Mouse (Mus musculus): Measurements from ENCODE around the gene Prl3d3.
"Not testable (repeated sequence)": the region's sequence is repeated elsewhere in the genome, so short reads cannot be mapped to it uniquely, and the experiment has no call there.

Prl3d3 gene

GRCm38 (mm10) chr13:27156490-27156889 lies at the start of gene Prl3d3:
Gene Prl3d3, plus strand, starts transcription at chr13:27156790.
- not testable (repeated sequence) for H3K9me3 ChIP-seq (ENCODE audit: low read length); H3K27me3 ChIP-seq (ENCODE audit: insufficient read depth, low read length); H3K4me3 ChIP-seq (replicated peaks; ENCODE audit: low read length); H3K4me1 ChIP-seq (replicated peaks; ENCODE audit: low read depth, low read length); H3K36me3 ChIP-seq (ENCODE audit: insufficient read depth, low read length)

- not testable (repeated sequence) for H3K36me3 ChIP-seq (ENCODE audit: insufficient read depth, low read length); H3K4me3 ChIP-seq (replicated peaks; ENCODE audit: low read length); H3K4me1 ChIP-seq (replicated peaks; ENCODE audit: low read depth, low read length); H3K27me3 ChIP-seq (ENCODE audit: insufficient read depth, low read length); H3K9me3 ChIP-seq (ENCODE audit: low read length)
Observed at GRCm38 (mm10) chr13:27121398-27121797, 35.2 kb upstream of the Prl3d3 start, which contains the start of gene Prl3d2. Gene Prl3d2, plus strand, starts transcription at chr13:27121698.

GRCm38 (mm10) chr13:27148264-27148663 lies 8.3 kb upstream of the Prl3d3 start:
- H3K4me3 ChIP-seq (replicated peaks; ENCODE audit: low read length): no peak overlapping the region
- TF ChIP-seq CTCF (conservative IDR thresholded peaks at IDR 0.05; ENCODE audit: low read length) (no peak), NANOG (IDR thresholded peaks at IDR 0.05; ENCODE audit: borderline replicate concordance, low read length) (no peak), POU5F1 (IDR thresholded peaks at IDR 0.05; ENCODE audit: borderline replicate concordance, low read length) (no peak)

GRCm38 (mm10) chr13:27196359-27196758 lies 39.8 kb downstream of the Prl3d3 start, which contains the start of gene Prl3c1:
Gene Prl3c1, plus strand, starts transcription at chr13:27196659.
- H3K36me3 ChIP-seq (ENCODE audit: insufficient read depth, low read length): no peaks in the 10 kb centered on the region

More at GRCm38 (mm10) chr13:27148264-27148663, 8.3 kb upstream of the Prl3d3 start:
- H3K36me3 ChIP-seq (ENCODE audit: insufficient read depth, low read length): no peaks in the 10 kb centered on the region
- no peaks in the 10 kb centered on the region for H3K4me1 ChIP-seq (replicated peaks; ENCODE audit: low read depth, low read length)
- no peaks in the 10 kb centered on the region for H3K9me3 ChIP-seq (ENCODE audit: low read length)
- H3K27me3 ChIP-seq (ENCODE audit: insufficient read depth, low read length): no peaks in the 10 kb centered on the region

More at GRCm38 (mm10) chr13:27196359-27196758, 39.8 kb downstream of the Prl3d3 start, which contains the start of gene Prl3c1:
- H3K4me3 ChIP-seq (replicated peaks; ENCODE audit: low read length): no peak within 1 kb of the TSS
- no peaks in the 10 kb centered on the region for H3K4me1 ChIP-seq (replicated peaks; ENCODE audit: low read depth, low read length)
- TF ChIP-seq POU5F1 (IDR thresholded peaks at IDR 0.05; ENCODE audit: borderline replicate concordance, low read length) (no peak), CTCF (conservative IDR thresholded peaks at IDR 0.05; ENCODE audit: low read length) (no peak), NANOG (IDR thresholded peaks at IDR 0.05; ENCODE audit: borderline replicate concordance, low read length) (no peak)
- H3K9me3 ChIP-seq (ENCODE audit: low read length): 0 out of 2 replicates have a peak, but pooled peaks cover 9% of the 10 kb centered on the region
- no peaks in the 10 kb centered on the region for H3K27me3 ChIP-seq (ENCODE audit: insufficient read depth, low read length)
